Mouse (Mus musculus) MEL (cell line): ENCODE data around the gene Ndufa13. TPM values are rescaled to one million over a fixed set of nuclear protein-coding genes. Genes with fewer than 3 reads are reported as not detected.

Experiments used
- DNase-seq: peaks from one replicate; pipeline ENCODE4 v3.0.0; 2011; ENCODE audit warnings: low read depth, low spot score
- H3K27ac ChIP-seq: 2 replicates; pipeline ENCODE4 v1.5.1; 2012; ENCODE audit warnings: low read depth, mild to moderate bottlenecking, control low read depth, low read length, moderate library complexity; ENCODE audit not compliant: control insufficient read depth
- H3K27me3 ChIP-seq, 2 experiments: fragments of 150-350 bp in 1 of 2; sonication (generic) in 1 of 2; 2 replicates each; pipeline ENCODE4 v1.6.1; 2012; ENCODE audit warnings: low read length in 2 of 2, mild to moderate bottlenecking in 2 of 2, improper control_type of control experiment in 1 of 2, moderate library complexity in 1 of 2; ENCODE audit not compliant: insufficient read depth in 2 of 2, control insufficient read depth in 1 of 2
- H3K36me3 ChIP-seq, 2 experiments: 2 replicates each; pipeline ENCODE4 v1.6.1; 2012 to 2014; ENCODE audit warnings: low read length in 2 of 2, improper control_type of control experiment in 1 of 2, inconsistent platforms in 1 of 2, mild to moderate bottlenecking in 1 of 2; ENCODE audit not compliant: insufficient read depth in 2 of 2, control insufficient read depth in 1 of 2
- H3K4me1 ChIP-seq, 2 experiments: fragments of 150-350 bp in 1 of 2; sonication (generic) in 1 of 2; 2 replicates each; pipeline ENCODE4 v1.6.1; 2012; ENCODE audit warnings: low read length in 2 of 2, improper control_type of control experiment in 1 of 2, mild to moderate bottlenecking in 1 of 2; ENCODE audit not compliant: insufficient read depth in 2 of 2, control insufficient read depth in 1 of 2
- H3K4me3 ChIP-seq, 2 experiments: fragments of 150-350 bp in 1 of 2; sonication (generic) in 1 of 2; 2 replicates each; pipeline ENCODE4 v1.5.1; 2012; ENCODE audit warnings: low read depth in 2 of 2, low read length in 2 of 2, mild to moderate bottlenecking in 2 of 2, moderate library complexity in 2 of 2, control low read depth in 1 of 2, improper control_type of control experiment in 1 of 2; ENCODE audit not compliant: control insufficient read depth in 1 of 2, insufficient read depth in 1 of 2
- H3K79me2 ChIP-seq: 2 replicates; pipeline ENCODE4 v1.6.1; 2012; ENCODE audit warnings: mild to moderate bottlenecking, low read length, moderate library complexity; ENCODE audit not compliant: control insufficient read depth, poor library complexity, insufficient read depth
- H3K9ac ChIP-seq: 2 replicates; pipeline ENCODE4 v1.6.1; 2012; ENCODE audit warnings: low read depth, mild to moderate bottlenecking, control low read depth, low read length, moderate library complexity; ENCODE audit not compliant: control insufficient read depth, poor library complexity, severe bottlenecking
- H3K9me3 ChIP-seq: fragments of 150-350 bp; sonication (generic); replicated peaks from 2 replicates; pipeline ENCODE4 v1.6.1; 2012; ENCODE audit warnings: mild to moderate bottlenecking, low read length, improper control_type of control experiment, moderate library complexity; ENCODE audit not compliant: insufficient read depth
- CHD1 ChIP-seq: IDR thresholded peaks from 2 replicates; pipeline ENCODE4 v1.6.1; 2012; ENCODE audit warnings: low read depth, mild to moderate bottlenecking, inconsistent platforms, low read length, improper control_type of control experiment
- CTCF ChIP-seq, 3 experiments: IDR thresholded peaks in 2 of 3; conservative IDR thresholded peaks in 1 of 3; 2 replicates each; pipeline ENCODE4 v1.5.1; 2011 to 2012; ENCODE audit warnings: low read length in 3 of 3, low read depth in 2 of 3, mild to moderate bottlenecking in 2 of 3, improper control_type of control experiment in 1 of 3, inconsistent platforms in 1 of 3, mixed read lengths in 1 of 3, moderate library complexity in 1 of 3; ENCODE audit not compliant: control insufficient read depth in 1 of 3, insufficient read depth in 1 of 3, poor library complexity in 1 of 3, severe bottlenecking in 1 of 3
- ELF1 ChIP-seq: IDR thresholded peaks from 2 replicates; pipeline ENCODE4 v1.6.1; 2014; ENCODE audit warnings: low read depth, mild to moderate bottlenecking, inconsistent platforms, low read length, improper control_type of control experiment, moderate library complexity
- EP300 ChIP-seq, 2 experiments: IDR thresholded peaks; 2 replicates each; pipeline ENCODE4 v1.6.1; 2011; ENCODE audit warnings: improper control_type of control experiment in 2 of 2, low read length in 2 of 2, low read depth in 1 of 2, mild to moderate bottlenecking in 1 of 2
- ETS1 ChIP-seq: IDR thresholded peaks from 2 replicates; pipeline ENCODE4 v1.6.1; 2012; ENCODE audit warnings: low read depth, mild to moderate bottlenecking, inconsistent platforms, low read length, improper control_type of control experiment, moderate library complexity
- GATA1 ChIP-seq: IDR thresholded peaks from 2 replicates; pipeline ENCODE4 v1.6.1; 2011; ENCODE audit warnings: low read depth, low read length, improper control_type of control experiment
- HCFC1 ChIP-seq: IDR thresholded peaks from 2 replicates; pipeline ENCODE4 v1.6.1; 2012; ENCODE audit warnings: low read depth, mild to moderate bottlenecking, inconsistent platforms, low read length, improper control_type of control experiment, moderate library complexity
- MAFK ChIP-seq: IDR thresholded peaks from 2 replicates; pipeline ENCODE4 v1.6.1; 2011; ENCODE audit warnings: low read depth, mild to moderate bottlenecking, low read length, improper control_type of control experiment, borderline replicate concordance
- MAX ChIP-seq: IDR thresholded peaks from 2 replicates; pipeline ENCODE4 v1.6.1; 2011; ENCODE audit warnings: low read length, improper control_type of control experiment
- MAZ ChIP-seq: IDR thresholded peaks from 2 replicates; pipeline ENCODE4 v1.6.1; 2012; ENCODE audit warnings: low read depth, mild to moderate bottlenecking, inconsistent platforms, low read length, improper control_type of control experiment
- MXI1 ChIP-seq: IDR thresholded peaks from 2 replicates; pipeline ENCODE4 v1.6.1; 2011; ENCODE audit warnings: mild to moderate bottlenecking, low read depth, low read length, improper control_type of control experiment
- MYB ChIP-seq: IDR thresholded peaks from 2 replicates; pipeline ENCODE4 v1.6.1; 2011; ENCODE audit warnings: mild to moderate bottlenecking, low read depth, low read length, improper control_type of control experiment
- MYC ChIP-seq: IDR thresholded peaks from 2 replicates; pipeline ENCODE4 v1.6.1; 2011; ENCODE audit warnings: low read depth, mild to moderate bottlenecking, low read length, improper control_type of control experiment, moderate library complexity
- POLR2A ChIP-seq, 2 experiments: IDR thresholded peaks; 2 replicates each; pipeline ENCODE4 v1.6.1; 2011 to 2012; ENCODE audit warnings: low read length in 2 of 2, mild to moderate bottlenecking in 2 of 2, control low read depth in 1 of 2, improper control_type of control experiment in 1 of 2, low read depth in 1 of 2, moderate library complexity in 1 of 2; ENCODE audit not compliant: control insufficient read depth in 1 of 2, insufficient read depth in 1 of 2, poor library complexity in 1 of 2
- POLR2AphosphoS2 ChIP-seq: IDR thresholded peaks from 2 replicates; pipeline ENCODE4 v1.6.1; 2011; ENCODE audit warnings: low read length, improper control_type of control experiment
- POLR2AphosphoS5 ChIP-seq: IDR thresholded peaks from 2 replicates; pipeline ENCODE4 v1.6.1; 2012; ENCODE audit warnings: low read depth, borderline replicate concordance, mild to moderate bottlenecking, inconsistent platforms, low read length, moderate library complexity, mixed read lengths
- RAD21 ChIP-seq: IDR thresholded peaks from 2 replicates; pipeline ENCODE4 v1.6.1; 2011; ENCODE audit warnings: mild to moderate bottlenecking, low read depth, low read length, improper control_type of control experiment
- SMC3 ChIP-seq: IDR thresholded peaks from 2 replicates; pipeline ENCODE4 v1.6.1; 2011; ENCODE audit warnings: low read depth, low read length, improper control_type of control experiment
- TBP ChIP-seq: IDR thresholded peaks from 2 replicates; pipeline ENCODE4 v1.8.0; 2011; ENCODE audit warnings: low read depth, low read length, improper control_type of control experiment
- USF1 ChIP-seq: IDR thresholded peaks from 2 replicates; pipeline ENCODE4 v1.6.1; 2014; ENCODE audit warnings: low read depth, mild to moderate bottlenecking, inconsistent platforms, low read length, improper control_type of control experiment, moderate library complexity
- USF2 ChIP-seq, 2 experiments: IDR thresholded peaks; 2 replicates each; pipeline ENCODE4 v1.6.1; 2011 to 2012; ENCODE audit warnings: improper control_type of control experiment in 2 of 2, low read length in 2 of 2, borderline replicate concordance in 1 of 2, inconsistent platforms in 1 of 2, low read depth in 1 of 2, mild to moderate bottlenecking in 1 of 2; ENCODE audit not compliant: insufficient read depth in 1 of 2
- ZKSCAN1 ChIP-seq: IDR thresholded peaks from 2 replicates; pipeline ENCODE4 v1.6.1; 2012; ENCODE audit warnings: low read depth, mild to moderate bottlenecking, inconsistent platforms, low read length, improper control_type of control experiment, moderate library complexity
- ZMIZ1 ChIP-seq: IDR thresholded peaks from 2 replicates; pipeline ENCODE4 v1.6.1; 2012; ENCODE audit warnings: low read depth, mild to moderate bottlenecking, inconsistent platforms, low read length, improper control_type of control experiment, moderate library complexity
- ZNF384 ChIP-seq: IDR thresholded peaks from 2 replicates; pipeline ENCODE4 v1.6.1; 2012; ENCODE audit warnings: low read depth, mild to moderate bottlenecking, inconsistent platforms, low read length, improper control_type of control experiment
- polyA plus RNA-seq, 2 experiments: library from polyadenylated mRNA; stranded (reverse) in 1 of 2; unstranded in 1 of 2; fragments of >175 nt in 1 of 2; fragments of >200 nt in 1 of 2; gene quantifications; 2 replicates each; pipeline versions ENCODE4 v1.2.1 to v1.2.4; 2012; ENCODE audit warnings: low replicate concordance in 2 of 2, low read depth in 1 of 2; ENCODE audit not compliant: insufficient read length in 2 of 2, insufficient read depth in 1 of 2, missing spikeins in 1 of 2
- total RNA-seq: library from RNA; depleted of rRNA; stranded (reverse); fragments of 300-350 nt; gene quantifications from 2 replicates; pipeline ENCODE4 v1.2.3, GENCODE M21; 2012

The Ndufa13 gene
- total and polyA plus RNA-seq, 3 experiments = 97.7 to 114 TPM; not detected in 1

DNA sequence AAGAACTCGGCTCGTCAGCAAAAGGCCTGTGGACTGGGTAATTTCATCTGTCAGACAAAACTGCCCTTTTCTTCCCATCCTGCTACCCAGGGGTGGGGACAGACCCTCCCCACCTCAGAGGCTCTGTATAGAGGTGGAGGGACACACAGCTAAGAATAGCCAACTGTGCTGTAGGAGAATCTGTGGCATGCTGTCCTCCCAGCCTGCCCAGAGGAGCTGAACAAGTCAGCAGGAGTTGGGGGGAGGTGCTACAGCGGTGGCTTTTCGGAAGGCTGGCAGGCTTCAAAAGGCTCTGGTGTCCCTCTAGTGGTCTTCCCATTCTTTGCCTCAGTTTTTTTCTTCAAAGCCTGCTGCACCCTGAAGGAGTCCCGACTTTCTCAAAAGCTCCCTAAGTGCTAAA lies 13.4 kb upstream of the Ndufa13 start:
- no peak for DNase-seq
- no peaks in the 10 kb centered on the region for H3K9me3 ChIP-seq
- peaks cover 6 to 17% of the 10 kb centered on the region in 2 experiments for H3K4me1 ChIP-seq
- peaks cover 9 to 14% of the 10 kb centered on the region in 2 experiments for H3K36me3 ChIP-seq
- H3K79me2 ChIP-seq = peaks cover 9% of the 10 kb centered on the region
- TF ChIP-seq MYB (no peak), USF1 (no peak), MYC (no peak), RAD21 (no peak), USF2 (IDR thresholded peaks at IDR 0.05; ENCODE audit: borderline replicate concordance in 1 of 2, insufficient read depth in 1 of 2, low read depth in 1 of 2, low read length in 2 of 2) (no peak), CHD1 (no peak), ZNF384 (no peak)
- no peak overlapping the region for H3K4me3 ChIP-seq
- no peaks in the 10 kb centered on the region for H3K27me3 ChIP-seq
- no peak overlapping the region for H3K9ac ChIP-seq
- H3K27ac ChIP-seq = no peak overlapping the region

DNA sequence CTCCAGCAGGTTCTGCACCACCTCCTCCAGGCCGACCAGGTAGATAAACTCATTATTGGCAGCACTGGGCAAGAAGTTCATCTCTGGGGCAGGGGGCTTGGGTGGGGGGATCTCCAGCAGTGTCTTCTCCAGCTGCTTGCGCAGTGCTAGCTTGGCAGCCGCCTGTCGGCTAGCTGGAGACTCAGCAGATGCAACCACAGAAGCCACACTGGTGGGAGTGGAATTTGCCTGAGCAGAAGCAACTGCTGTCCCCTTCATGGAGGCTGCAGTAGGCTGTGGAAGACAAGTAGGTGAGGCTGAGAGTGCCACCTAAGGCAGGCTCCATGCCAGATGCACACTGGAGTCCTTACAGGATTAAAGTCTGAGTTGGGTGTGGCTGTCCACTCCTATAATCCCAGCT lies 12.2 kb upstream of the Ndufa13 start:
- Histone ChIP-seq H3K9me3 (no peaks in the 10 kb centered on the region), H3K36me3 (peaks cover 4 to 9% of the 10 kb centered on the region in 2 experiments), H3K4me1 (peaks cover 3 to 6% of the 10 kb centered on the region in 2 experiments), H3K9ac (no peak overlapping the region), H3K27me3 (no peaks in the 10 kb centered on the region), H3K79me2 (peaks cover 6% of the 10 kb centered on the region; the same call in 1 of the 2 replicates), H3K4me3 (no peak overlapping the region), H3K27ac (no peak overlapping the region)
- no peak for DNase-seq
- no peak; a peak in 1 of 6 replicates for TF ChIP-seq CTCF (IDR thresholded peaks at IDR 0.05 in 2 of 3, conservative IDR thresholded peaks at IDR 0.05 in 1 of 3; ENCODE audit: control insufficient read depth in 1 of 3, insufficient read depth in 1 of 3, low read depth in 2 of 3, low read length in 3 of 3, poor library complexity in 1 of 3, severe bottlenecking in 1 of 3)
- no peak for TF ChIP-seq MAFK
- no peak for TF ChIP-seq MAX

DNA sequence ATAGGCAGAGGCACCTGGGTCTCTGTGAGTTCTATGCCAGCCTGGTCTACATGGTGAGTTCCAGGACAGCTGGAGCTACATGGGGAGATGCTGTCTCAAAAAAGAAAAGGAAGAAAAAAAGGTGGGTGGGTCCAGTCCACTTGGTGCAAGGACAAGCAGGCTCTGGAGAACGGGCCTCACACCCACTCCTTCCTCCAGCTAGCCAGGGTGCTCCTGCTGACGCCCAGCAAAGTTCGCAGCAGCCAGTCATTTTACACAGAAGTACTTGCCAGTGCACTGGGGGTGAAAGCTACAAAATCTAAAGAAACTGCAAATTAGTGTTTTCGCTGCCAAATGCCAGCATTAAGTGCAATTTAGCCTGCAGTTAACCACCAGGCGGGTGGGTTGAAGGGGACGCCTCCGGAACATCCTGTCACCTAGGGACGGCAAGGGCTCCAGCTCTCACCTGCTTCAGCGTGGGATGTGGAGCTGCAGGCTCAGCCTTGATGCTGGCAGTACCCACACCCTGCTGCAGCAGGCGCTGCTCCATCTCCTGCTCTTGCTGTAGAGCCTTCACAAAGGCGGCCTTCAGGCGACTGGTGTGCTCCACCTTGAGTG lies 10.2 kb upstream of the Ndufa13 start:
- Histone ChIP-seq H3K9ac (no peak overlapping the region), H3K27me3 (no peaks in the 10 kb centered on the region), H3K4me1 (no peaks in the 10 kb centered on the region), H3K79me2 (no peaks in the 10 kb centered on the region), H3K9me3 (no peaks in the 10 kb centered on the region), H3K4me3 (no peak overlapping the region), H3K27ac (no peak overlapping the region), H3K36me3 (peaks cover 0 to 9% of the 10 kb centered on the region in 2 experiments; a peak in 2 of 4 replicates)
- DNase-seq = no peak
- TF ChIP-seq CHD1 (no peak), TBP (no peak), ZMIZ1 (no peak), GATA1 (no peak), ETS1 (no peak), MAX (no peak), EP300 (IDR thresholded peaks at IDR 0.05; ENCODE audit: low read depth in 1 of 2, low read length in 2 of 2) (no peak), POLR2AphosphoS5 (no peak), SMC3 (no peak), HCFC1 (no peak), MXI1 (no peak), ZKSCAN1 (no peak), USF1 (no peak), POLR2A (IDR thresholded peaks at IDR 0.05; ENCODE audit: control insufficient read depth in 1 of 2, insufficient read depth in 1 of 2, low read depth in 1 of 2, low read length in 2 of 2, poor library complexity in 1 of 2) (no peak), MAZ (no peak), POLR2AphosphoS2 (no peak), ELF1 (no peak)
